Mouse (Mus musculus) CH12.LX (cell line): Measurements from ENCODE around the gene Ubash3a. TPM values are rescaled to one million over a fixed set of nuclear protein-coding genes. Genes with fewer than 3 reads are reported as not detected.

Experiments
- DNase-seq: peaks from one replicate; pipeline ENCODE4 v3.0.0-alpha.2; 2013; ENCODE audit errors: extremely low read depth
- H3K27ac ChIP-seq: 2 replicates; pipeline ENCODE4 v1.5.1; 2012; ENCODE audit warnings: low read depth, mild to moderate bottlenecking, control low read depth, moderate library complexity; ENCODE audit not compliant: insufficient read depth
- H3K27me3 ChIP-seq: replicated peaks from 2 replicates; pipeline ENCODE3; 2012; ENCODE audit warnings: inconsistent platforms
- H3K36me3 ChIP-seq, 2 experiments: replicated peaks in 1 of 2; 2 replicates each; pipeline versions ENCODE3 to v1.6.1; 2012; ENCODE audit warnings: inconsistent platforms in 1 of 2, low read length in 1 of 2, mild to moderate bottlenecking in 1 of 2, mixed read lengths in 1 of 2, moderate library complexity in 1 of 2; ENCODE audit not compliant: control insufficient read depth in 1 of 2, insufficient read depth in 1 of 2
- H3K4me1 ChIP-seq, 2 experiments: 2 replicates each; pipeline ENCODE4 v1.6.1; 2012; ENCODE audit warnings: inconsistent platforms in 1 of 2, moderate library complexity in 1 of 2; ENCODE audit not compliant: insufficient read depth in 2 of 2, control insufficient read depth in 1 of 2
- H3K4me2 ChIP-seq: 2 replicates; pipeline ENCODE4 v1.6.1; 2012; ENCODE audit warnings: low read depth, mild to moderate bottlenecking, control low read depth; ENCODE audit not compliant: poor library complexity, insufficient read depth, severe bottlenecking
- H3K4me3 ChIP-seq, 3 experiments: fragments of 150-350 bp in 1 of 3; sonication (generic) in 1 of 3; replicated peaks in 1 of 3; 2 replicates each; pipeline versions ENCODE3 to v1.5.1; 2011 to 2012; ENCODE audit warnings: low read depth in 2 of 3, low read length in 2 of 3, mild to moderate bottlenecking in 2 of 3, moderate library complexity in 2 of 3, control low read depth in 1 of 3, improper control_type of control experiment in 1 of 3, inconsistent platforms in 1 of 3, mixed read lengths in 1 of 3; ENCODE audit not compliant: poor library complexity in 1 of 3
- H3K79me2 ChIP-seq: replicated peaks from 2 replicates; pipeline ENCODE4 v1.6.1; 2012; ENCODE audit warnings: mild to moderate bottlenecking, moderate library complexity; ENCODE audit not compliant: control insufficient read depth, poor library complexity, insufficient read depth, severe bottlenecking; ENCODE audit errors: extremely low read depth
- H3K9ac ChIP-seq: 2 replicates; pipeline ENCODE4 v1.6.1; 2012; ENCODE audit warnings: low read depth, mild to moderate bottlenecking, control low read depth, moderate library complexity; ENCODE audit not compliant: insufficient read depth
- H3K9me3 ChIP-seq: replicated peaks from 2 replicates; pipeline ENCODE3; 2012; ENCODE audit warnings: low read length, inconsistent platforms, mixed read lengths
- BHLHE40 ChIP-seq: IDR thresholded peaks from 2 replicates; pipeline ENCODE4 v1.6.1; 2011; ENCODE audit warnings: mild to moderate bottlenecking, low read depth, low read length, improper control_type of control experiment
- CTCF ChIP-seq, 2 experiments: IDR thresholded peaks in 1 of 2; conservative IDR thresholded peaks in 1 of 2; 2 replicates each; pipeline ENCODE4 v1.5.1; 2011 to 2012; ENCODE audit warnings: low read depth in 2 of 2, low read length in 2 of 2, improper control_type of control experiment in 1 of 2, inconsistent platforms in 1 of 2, mild to moderate bottlenecking in 1 of 2, moderate library complexity in 1 of 2
- ELF1 ChIP-seq: IDR thresholded peaks from 2 replicates; pipeline ENCODE4 v1.6.1; 2014; ENCODE audit warnings: low read depth, mild to moderate bottlenecking, inconsistent platforms, low read length, improper control_type of control experiment
- JUND ChIP-seq: conservative IDR thresholded peaks from 2 replicates; pipeline ENCODE4 v1.6.1; 2011; ENCODE audit warnings: low read depth, low read length, improper control_type of control experiment
- KAT2A ChIP-seq: IDR thresholded peaks from 2 replicates; pipeline ENCODE4 v1.6.1; 2012; ENCODE audit warnings: low read length, improper control_type of control experiment, inconsistent platforms; ENCODE audit not compliant: insufficient replicate concordance
- MAFK ChIP-seq: IDR thresholded peaks from 2 replicates; pipeline ENCODE4 v1.6.1; 2011; ENCODE audit warnings: low read length, improper control_type of control experiment; ENCODE audit not compliant: insufficient replicate concordance
- MEF2A ChIP-seq: IDR thresholded peaks from 2 replicates; pipeline ENCODE4 v1.6.1; 2014; ENCODE audit warnings: low read depth, mild to moderate bottlenecking, inconsistent platforms, low read length, improper control_type of control experiment, borderline replicate concordance
- NELFE ChIP-seq: IDR thresholded peaks from 2 replicates; pipeline ENCODE4 v1.6.1; 2011; ENCODE audit warnings: low read depth, low read length, improper control_type of control experiment
- POLR2A ChIP-seq: IDR thresholded peaks from 2 replicates; pipeline ENCODE4 v1.6.1; 2011; ENCODE audit warnings: low read depth, mild to moderate bottlenecking, improper control_type of control experiment, low read length
- RAD21 ChIP-seq: IDR thresholded peaks from 2 replicates; pipeline ENCODE4 v1.6.1; 2011; ENCODE audit warnings: low read depth, mild to moderate bottlenecking, low read length, improper control_type of control experiment, moderate library complexity
- RCOR1 ChIP-seq: conservative IDR thresholded peaks from 2 replicates; pipeline ENCODE4 v1.6.1; 2012; ENCODE audit warnings: low read depth, mild to moderate bottlenecking, inconsistent platforms, low read length, improper control_type of control experiment
- SIN3A ChIP-seq: IDR thresholded peaks from 2 replicates; pipeline ENCODE4 v1.6.1; 2012; ENCODE audit warnings: low read length, improper control_type of control experiment, inconsistent platforms
- SMC3 ChIP-seq: IDR thresholded peaks from 2 replicates; pipeline ENCODE4 v1.6.1; 2011; ENCODE audit warnings: low read depth, low read length, improper control_type of control experiment
- TCF12 ChIP-seq: IDR thresholded peaks from 2 replicates; pipeline ENCODE4 v1.6.1; 2014; ENCODE audit warnings: low read depth, mild to moderate bottlenecking, inconsistent platforms, low read length, improper control_type of control experiment
- UBTF ChIP-seq: IDR thresholded peaks from 2 replicates; pipeline ENCODE4 v1.6.1; 2012; ENCODE audit warnings: low read depth, mild to moderate bottlenecking, inconsistent platforms, low read length, improper control_type of control experiment, moderate library complexity
- USF1 ChIP-seq: IDR thresholded peaks from 2 replicates; pipeline ENCODE4 v1.6.1; 2014; ENCODE audit warnings: low read depth, mild to moderate bottlenecking, inconsistent platforms, low read length, improper control_type of control experiment
- ZKSCAN1 ChIP-seq: IDR thresholded peaks from 2 replicates; pipeline ENCODE4 v1.6.1; 2012; ENCODE audit warnings: low read depth, inconsistent platforms, low read length, improper control_type of control experiment, borderline replicate concordance
- dilution Hi-C: fragments of 300-500 bp; cut with MboI; formaldehyde crosslinking; loops from 2 replicates; pipeline ENCODE4 v1.14.3; 2020; ENCODE audit warnings: low sequenced_read_pairs; ENCODE audit not compliant: extremely low pct_unique_long_range_greater_than_20kb, extremely low pct_ligation_motif_present
- in situ Hi-C: fragments of 300-500 bp; cut with MboI; formaldehyde crosslinking; loops from 3 replicates; pipeline ENCODE4 v1.14.3; 2019; ENCODE audit warnings: low sequenced_read_pairs, low pct_ligation_motif_present, low pct_unique_long_range_greater_than_20kb, mixed read lengths
- polyA plus RNA-seq: library from polyadenylated mRNA; unstranded; fragments of >175 nt; gene quantifications from 2 replicates; pipeline ENCODE4 v1.2.1, GENCODE M21; 2012; ENCODE audit warnings: low read depth; ENCODE audit not compliant: insufficient read length
- total RNA-seq, 2 experiments: library from RNA; depleted of rRNA; stranded (reverse); fragments of 300-350 nt in 1 of 2; fragments of >200 nt in 1 of 2; gene quantifications; 2 replicates each; pipeline ENCODE4 v1.2.3; 2012 to 2014

Ubash3a gene
- total and polyA plus RNA-seq, 3 experiments: 0.08 to 0.17 TPM; not detected in 1

DNA sequence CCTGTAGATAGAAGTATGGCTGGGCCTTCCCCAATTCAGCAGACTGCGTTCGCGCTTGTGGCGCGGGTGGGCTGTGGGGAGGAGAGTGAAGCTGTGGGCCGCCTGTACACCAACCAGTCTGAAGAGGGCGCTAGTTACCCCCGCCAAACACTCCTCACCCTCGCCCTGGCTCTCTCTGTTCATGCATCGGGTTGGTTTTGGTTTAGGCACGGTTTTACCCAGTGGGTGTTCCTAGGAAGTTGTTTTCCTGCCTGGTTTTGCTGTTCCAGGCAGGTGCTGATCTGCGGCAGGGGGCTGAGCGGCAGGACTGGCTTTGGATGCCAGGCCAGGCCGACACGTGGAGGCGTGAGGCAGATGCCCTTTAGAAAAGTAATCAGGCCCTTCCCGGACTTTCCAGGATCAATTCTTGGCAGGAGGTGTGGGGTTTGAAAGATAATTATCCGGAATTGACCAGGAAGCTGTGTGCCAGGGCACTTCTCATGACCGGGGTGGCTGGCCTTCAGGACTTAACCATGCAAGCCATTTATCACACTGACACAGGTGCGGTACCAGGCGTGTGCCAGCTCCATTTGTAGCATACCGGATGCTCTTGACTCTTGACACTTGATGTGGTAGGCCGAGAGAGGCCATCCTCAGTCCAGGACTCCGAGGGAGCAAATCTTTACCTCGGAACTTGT, 87.7 kb downstream of the Ubash3a start:
- in situ Hi-C loops: no loop called here
- Histone ChIP-seq H3K27ac (peak overlapping the region; percentile 51; the same call in 1 of the 2 replicates), H3K4me1 (peaks cover 0 to 30% of the 10 kb centered on the region in 2 experiments; a peak in 2 of 4 replicates), H3K4me3 (peak overlapping the region; percentile 11 to 83 (median 48))
- no peak for TF ChIP-seq MEF2A
- 0 out of 2 replicates have a peak, but pooled peaks have one; percentile 33 for TF ChIP-seq NELFE
- no peak for TF ChIP-seq KAT2A
- TF ChIP-seq RCOR1: no peak
- no peak for TF ChIP-seq JUND
- no peak for TF ChIP-seq USF1
- TF ChIP-seq SMC3: 0 out of 2 replicates have a peak, but pooled peaks have one; percentile 3
- TF ChIP-seq UBTF: 0 out of 2 replicates have a peak, but pooled peaks have one; percentile 30
- TF ChIP-seq SIN3A: 0 out of 2 replicates have a peak, but pooled peaks have one; percentile 33
- no peak for TF ChIP-seq MAFK
- peak in 1 of 2 experiments; percentile 63; a peak in 2 of 4 replicates for TF ChIP-seq CTCF (conservative IDR thresholded peaks at IDR 0.05 in 1 of 2, IDR thresholded peaks at IDR 0.05 in 1 of 2; ENCODE audit: low read depth in 2 of 2, low read length in 2 of 2)
- TF ChIP-seq RAD21: no peak; the same call in none of the 2 replicates
- peak; percentile 26; the same call in 1 of the 2 replicates for TF ChIP-seq POLR2A
- no peak for TF ChIP-seq ZKSCAN1
- TF ChIP-seq TCF12: no peak
- TF ChIP-seq ELF1: peak; percentile 36; the same call in 1 of the 2 replicates
- peak; percentile 30; the same call in 1 of the 2 replicates for TF ChIP-seq BHLHE40
- TF ChIP-seq, all 38 proteins: peak for 8
- dilution Hi-C loops: no loop called here
- Histone ChIP-seq H3K9ac (peak overlapping the region; percentile 55), H3K4me2 (peak overlapping the region; percentile 97), H3K9me3 (no peaks in the 10 kb centered on the region), H3K27me3 (peaks cover 44% of the 10 kb centered on the region), H3K79me2 (no peaks in the 10 kb centered on the region), H3K36me3 (no peaks in the 10 kb centered on the region)
- DNase-seq: no peak
